Mouse (Mus musculus): ENCODE results near the gene Olfr699. TPM values are rescaled to one million over a fixed set of nuclear protein-coding genes. Genes with fewer than 3 reads are reported as not detected.
"Not testable (repeated sequence)": the region's sequence is repeated elsewhere in the genome, so short reads cannot be mapped to it uniquely, and the experiment has no call there.

Gene Olfr699
- not detected in 2 replicates for polyA plus RNA-seq (2015; fragmentation: Nextera tagmentation; extraction: Ambion mirVana)

GRCm38 (mm10) chr7:106793098-106793497 is at the start of gene Olfr699:
Olfr699 (minus strand) TSS chr7:106793198.
- no peak within 1 kb of the TSS for H3K27ac ChIP-seq
- H3K4me2 ChIP-seq = no peak within 1 kb of the TSS
- H3K4me3 ChIP-seq = no peak within 1 kb of the TSS
- no peaks in the 10 kb centered on the region for H3K4me1 ChIP-seq
- no peak within 1 kb of the TSS for H3K9ac ChIP-seq
- no peak for ATAC-seq (ENCODE audit: insufficient number of reproducible peaks, insufficient read depth, low FRiP score, low TSS enrichment, low read depth)
- no peaks in the 10 kb centered on the region for H3K9me3 ChIP-seq
- H3K36me3 ChIP-seq = no peaks in the 10 kb centered on the region
- WGBS = 84% methylated on average over 1 of the region's 1 CpGs
- H3K27me3 ChIP-seq = no peaks in the 10 kb centered on the region

- Histone ChIP-seq H3K9ac (no peak within 1 kb of the TSS), H3K4me2 (no peak within 1 kb of the TSS), H3K4me1 (no peaks in the 10 kb centered on the region), H3K36me3 (no peaks in the 10 kb centered on the region), H3K27ac (no peak within 1 kb of the TSS), H3K27me3 (no peaks in the 10 kb centered on the region), H3K4me3 (no peak within 1 kb of the TSS), H3K9me3 (no peaks in the 10 kb centered on the region)
- no peak for ATAC-seq (ENCODE audit: insufficient number of reproducible peaks, insufficient read depth, low FRiP score, low TSS enrichment, low read depth)
Measured at GRCm38 (mm10) chr7:106833793-106834192, 40.8 kb upstream of the Olfr699 start, which contains the start of gene Olfr702. Olfr702 (minus strand) TSS chr7:106833893.

GRCm38 (mm10) chr7:106818414-106818813 is 25.4 kb upstream of the Olfr699 start:
- Histone ChIP-seq H3K36me3 (no peaks in the 10 kb centered on the region), H3K9me3 (no peaks in the 10 kb centered on the region), H3K4me1 (no peaks in the 10 kb centered on the region), H3K4me2 (no peak overlapping the region), H3K27me3 (no peaks in the 10 kb centered on the region), H3K4me3 (no peak overlapping the region), H3K9ac (no peak overlapping the region), H3K27ac (no peak overlapping the region)
- ATAC-seq (ENCODE audit: insufficient number of reproducible peaks, insufficient read depth, low FRiP score, low TSS enrichment, low read depth) = no peak

- Histone ChIP-seq H3K4me2 (no peak overlapping the region), H3K36me3 (no peaks in the 10 kb centered on the region), H3K27ac (no peak overlapping the region), H3K27me3 (no peaks in the 10 kb centered on the region), H3K4me1 (no peaks in the 10 kb centered on the region), H3K4me3 (no peak overlapping the region), H3K9me3 (no peaks in the 10 kb centered on the region), H3K9ac (no peak overlapping the region)
- 53% methylated on average over 2 of the region's 2 CpGs for WGBS
- no peak for ATAC-seq (ENCODE audit: insufficient number of reproducible peaks, insufficient read depth, low FRiP score, low TSS enrichment, low read depth)
Measured at GRCm38 (mm10) chr7:106815775-106816174, 22.8 kb upstream of the Olfr699 start.

- no peak within 1 kb of the TSS for H3K27ac ChIP-seq
Measured at GRCm38 (mm10) chr7:106813829-106814228, 20.8 kb upstream of the Olfr699 start, which contains the start of gene Olfr701. Olfr701 (plus strand) TSS chr7:106814129.

GRCm38 (mm10) chr7:106808734-106809133 is 15.7 kb upstream of the Olfr699 start, which contains the start of gene Olfr700:
Olfr700 (minus strand) TSS chr7:106808834.
- no peak for ATAC-seq (ENCODE audit: insufficient number of reproducible peaks, insufficient read depth, low FRiP score, low TSS enrichment, low read depth)

More at GRCm38 (mm10) chr7:106813829-106814228, 20.8 kb upstream of the Olfr699 start, which contains the start of gene Olfr701:
- H3K27me3 ChIP-seq = no peaks in the 10 kb centered on the region
- no peaks in the 10 kb centered on the region for H3K9me3 ChIP-seq
- no peak within 1 kb of the TSS for H3K4me2 ChIP-seq
- H3K4me3 ChIP-seq = no peak within 1 kb of the TSS
- no peaks in the 10 kb centered on the region for H3K36me3 ChIP-seq
- no peaks in the 10 kb centered on the region for H3K4me1 ChIP-seq
- WGBS = 74% methylated on average over 2 of the region's 2 CpGs
- ATAC-seq (ENCODE audit: insufficient number of reproducible peaks, insufficient read depth, low FRiP score, low TSS enrichment, low read depth) = no peak
- H3K9ac ChIP-seq = no peak within 1 kb of the TSS

GRCm38 (mm10) chr7:106788330-106788729 is 4.7 kb downstream of the Olfr699 start:
- H3K36me3 ChIP-seq = no peaks in the 10 kb centered on the region
- H3K4me3 ChIP-seq = no peak overlapping the region
- H3K27me3 ChIP-seq = no peaks in the 10 kb centered on the region
- H3K4me2 ChIP-seq = no peak overlapping the region
- no peak for ATAC-seq (ENCODE audit: insufficient number of reproducible peaks, insufficient read depth, low FRiP score, low TSS enrichment, low read depth)
- H3K27ac ChIP-seq = no peak overlapping the region
- H3K9ac ChIP-seq = no peak overlapping the region
- no peaks in the 10 kb centered on the region for H3K4me1 ChIP-seq
- no peaks in the 10 kb centered on the region for H3K9me3 ChIP-seq

More at GRCm38 (mm10) chr7:106808734-106809133, 15.7 kb upstream of the Olfr699 start, which contains the start of gene Olfr700:
- no peak within 1 kb of the TSS for H3K4me2 ChIP-seq
- H3K9me3 ChIP-seq = no peaks in the 10 kb centered on the region
- H3K4me3 ChIP-seq = no peak within 1 kb of the TSS
- no peak within 1 kb of the TSS for H3K27ac ChIP-seq
- no peak within 1 kb of the TSS for H3K9ac ChIP-seq
- 85% methylated on average over 1 of the region's 1 CpGs for WGBS
- no peaks in the 10 kb centered on the region for H3K27me3 ChIP-seq
- no peaks in the 10 kb centered on the region for H3K4me1 ChIP-seq
- no peaks in the 10 kb centered on the region for H3K36me3 ChIP-seq

- not testable (repeated sequence) for H3K27ac ChIP-seq; H3K9ac ChIP-seq; H3K27me3 ChIP-seq; H3K4me1 ChIP-seq; ATAC-seq (ENCODE audit: insufficient number of reproducible peaks, insufficient read depth, low FRiP score, low TSS enrichment, low read depth); H3K36me3 ChIP-seq; H3K4me2 ChIP-seq; H3K9me3 ChIP-seq; H3K4me3 ChIP-seq
- 93% methylated on average over 2 of the region's 2 CpGs for WGBS
Measured at GRCm38 (mm10) chr7:106761008-106761407, 32.0 kb downstream of the Olfr699 start.

- H3K36me3 ChIP-seq = no peaks in the 10 kb centered on the region
- WGBS = 82% methylated on average over 2 of the region's 2 CpGs
- no peaks in the 10 kb centered on the region for H3K27me3 ChIP-seq
- no peak overlapping the region for H3K4me3 ChIP-seq
- no peak overlapping the region for H3K4me2 ChIP-seq
- ATAC-seq (ENCODE audit: insufficient number of reproducible peaks, insufficient read depth, low FRiP score, low TSS enrichment, low read depth) = no peak
- peaks cover 3% of the 10 kb centered on the region; the same call in 1 of the 2 replicates for H3K9me3 ChIP-seq
- H3K4me1 ChIP-seq = no peaks in the 10 kb centered on the region
- no peak overlapping the region for H3K27ac ChIP-seq
- H3K9ac ChIP-seq = no peak overlapping the region
Measured at GRCm38 (mm10) chr7:106758800-106759199, 34.2 kb downstream of the Olfr699 start.

- H3K9me3 ChIP-seq = no peaks in the 10 kb centered on the region
- H3K4me1 ChIP-seq = no peaks in the 10 kb centered on the region
- no peak within 1 kb of the TSS for H3K9ac ChIP-seq
- no peaks in the 10 kb centered on the region for H3K27me3 ChIP-seq
- no peak within 1 kb of the TSS for H3K4me2 ChIP-seq
- H3K36me3 ChIP-seq = no peaks in the 10 kb centered on the region
- ATAC-seq (ENCODE audit: insufficient number of reproducible peaks, insufficient read depth, low FRiP score, low TSS enrichment, low read depth) = no peak
- no peak within 1 kb of the TSS for H3K4me3 ChIP-seq
- H3K27ac ChIP-seq = no peak within 1 kb of the TSS
Measured at GRCm38 (mm10) chr7:106755297-106755696, 37.7 kb downstream of the Olfr699 start, which contains the start of gene Olfr698. Olfr698 (minus strand) TSS chr7:106755397.

- no peaks in the 10 kb centered on the region for H3K27me3 ChIP-seq
- H3K9me3 ChIP-seq = 0 out of 2 replicates have a peak, but pooled peaks cover 2% of the 10 kb centered on the region
- ATAC-seq (ENCODE audit: insufficient number of reproducible peaks, insufficient read depth, low FRiP score, low TSS enrichment, low read depth) = no peak
- no peaks in the 10 kb centered on the region for H3K36me3 ChIP-seq
- 83% methylated on average over 5 of the region's 5 CpGs for WGBS
- H3K4me2 ChIP-seq = no peak overlapping the region
- H3K4me1 ChIP-seq = no peaks in the 10 kb centered on the region
- H3K9ac ChIP-seq = no peak overlapping the region
- H3K27ac ChIP-seq = no peak overlapping the region
- no peak overlapping the region for H3K4me3 ChIP-seq
Measured at GRCm38 (mm10) chr7:106745811-106746210, 47.2 kb downstream of the Olfr699 start.

- no peak within 1 kb of the TSS for H3K27ac ChIP-seq
- ATAC-seq (ENCODE audit: insufficient number of reproducible peaks, insufficient read depth, low FRiP score, low TSS enrichment, low read depth) = no peak
- no peaks in the 10 kb centered on the region for H3K27me3 ChIP-seq
- H3K4me2 ChIP-seq = no peak within 1 kb of the TSS
- H3K4me3 ChIP-seq = no peak within 1 kb of the TSS
- H3K9me3 ChIP-seq = 0 out of 2 replicates have a peak, but pooled peaks cover 2% of the 10 kb centered on the region
- no peak within 1 kb of the TSS for H3K9ac ChIP-seq
- no peaks in the 10 kb centered on the region for H3K4me1 ChIP-seq
- H3K36me3 ChIP-seq = no peaks in the 10 kb centered on the region
- WGBS = 79% methylated on average over 1 of the region's 1 CpGs
Measured at GRCm38 (mm10) chr7:106742343-106742742, 50.7 kb downstream of the Olfr699 start, which contains the start of gene Olfr697. Olfr697 (minus strand) TSS chr7:106742443.

Measured in embryonic facial prominence, embryonic 13.5 days (tissue).